Mouse (Mus musculus): ENCODE data around the gene Runx1.

Gene Runx1

DNA sequence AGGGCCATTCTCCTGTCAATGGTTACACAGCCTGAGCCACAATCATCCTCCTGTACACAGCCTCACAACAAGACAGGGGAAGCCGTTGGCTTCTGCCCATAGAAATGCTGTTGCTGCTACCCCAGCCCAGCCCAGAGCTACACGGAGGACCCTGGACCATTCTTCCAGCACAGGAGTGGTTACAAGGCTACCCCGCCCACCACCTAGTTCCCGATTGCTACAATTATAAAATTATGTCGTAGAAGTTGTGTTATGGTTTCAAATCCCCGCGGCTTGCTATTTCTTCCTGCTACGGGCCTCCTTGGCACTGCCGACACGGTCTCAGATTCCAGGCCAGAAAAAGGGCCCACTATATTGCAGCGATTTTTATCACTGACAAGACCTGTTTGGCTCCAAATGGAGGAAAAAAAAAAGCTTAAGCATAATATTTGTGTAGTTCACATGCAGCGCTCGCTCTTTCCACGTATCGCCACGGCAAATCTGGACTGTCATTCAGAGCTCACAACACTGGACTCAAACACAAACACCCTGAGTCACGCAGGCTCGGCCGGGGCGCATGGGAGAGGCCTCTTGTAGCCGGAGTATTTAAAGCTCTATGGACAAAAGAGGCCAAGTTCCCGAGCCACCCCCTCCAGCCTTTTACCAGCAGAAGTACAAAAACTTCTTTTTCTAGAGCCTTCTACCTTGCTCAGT, 180.4 kb downstream of the Runx1 start:
- no peak for DNase-seq

DNA sequence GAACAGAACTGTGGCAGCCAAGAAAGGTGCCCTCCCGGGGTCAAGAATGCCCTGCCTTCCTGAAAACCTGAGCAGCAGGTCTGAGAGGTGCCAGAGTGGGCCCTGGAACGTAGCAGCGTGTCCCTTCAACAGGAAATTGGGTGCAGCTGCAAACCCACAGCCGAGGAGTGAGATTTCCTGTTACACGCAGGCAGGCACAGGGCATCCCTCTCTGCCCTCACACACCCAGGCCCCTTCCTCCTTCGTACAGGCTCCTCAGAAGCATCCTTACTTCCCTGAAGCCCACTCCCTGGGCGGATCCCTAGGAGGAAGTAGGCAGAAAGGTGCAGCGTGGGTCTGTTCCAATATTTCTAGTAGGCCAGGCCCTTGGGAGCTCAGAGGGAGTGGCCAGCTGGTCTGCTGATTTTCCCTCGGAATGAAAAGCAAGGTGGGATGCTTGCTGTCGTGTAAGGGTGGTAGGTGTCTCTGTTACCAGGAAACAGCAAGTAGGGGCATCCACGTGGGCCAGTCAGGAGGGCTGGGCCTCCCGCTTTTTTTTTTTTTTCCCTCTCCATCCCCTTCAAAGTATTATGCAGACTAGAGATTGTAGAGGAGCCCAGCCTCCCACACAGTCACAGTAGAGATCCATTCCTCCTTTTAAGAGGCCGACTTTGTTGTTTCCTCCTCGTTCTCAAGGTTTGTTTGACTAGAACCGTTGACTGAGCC, 181.1 kb downstream of the Runx1 start:
- DNase-seq, result no peak

- DNase-seq, result no peak
Observed at GRCm38 (mm10) chr16:92644315-92644714, 181.6 kb downstream of the Runx1 start.

GRCm38 (mm10) chr16:92642283-92642682, 183.7 kb downstream of the Runx1 start:
- no peak for DNase-seq

DNA sequence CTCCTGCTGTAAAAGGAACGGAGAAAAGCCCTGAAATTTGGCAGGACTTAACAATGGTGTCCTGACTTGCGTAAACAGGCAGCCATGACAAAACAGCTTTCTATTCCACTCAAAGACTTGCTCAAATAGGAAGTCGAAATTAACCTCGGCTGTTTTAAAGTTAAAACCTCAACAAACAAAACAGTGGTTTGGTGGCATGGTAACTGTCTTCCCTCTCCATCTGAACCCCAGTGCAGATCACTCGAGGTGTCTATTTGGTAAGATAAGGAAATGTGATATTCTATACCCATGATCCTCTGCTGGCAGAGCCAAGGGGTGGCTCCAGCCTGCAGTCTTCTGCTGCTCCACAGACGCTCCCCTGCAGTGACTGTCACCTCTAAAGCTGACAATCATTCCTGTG, 184.9 kb downstream of the Runx1 start:
- DNase-seq, result no peak

- no peak for DNase-seq
Observed at GRCm38 (mm10) chr16:92639093-92639492, 186.9 kb downstream of the Runx1 start.

- no peak for DNase-seq
Observed at GRCm38 (mm10) chr16:92637033-92637432, 188.9 kb downstream of the Runx1 start.

DNA sequence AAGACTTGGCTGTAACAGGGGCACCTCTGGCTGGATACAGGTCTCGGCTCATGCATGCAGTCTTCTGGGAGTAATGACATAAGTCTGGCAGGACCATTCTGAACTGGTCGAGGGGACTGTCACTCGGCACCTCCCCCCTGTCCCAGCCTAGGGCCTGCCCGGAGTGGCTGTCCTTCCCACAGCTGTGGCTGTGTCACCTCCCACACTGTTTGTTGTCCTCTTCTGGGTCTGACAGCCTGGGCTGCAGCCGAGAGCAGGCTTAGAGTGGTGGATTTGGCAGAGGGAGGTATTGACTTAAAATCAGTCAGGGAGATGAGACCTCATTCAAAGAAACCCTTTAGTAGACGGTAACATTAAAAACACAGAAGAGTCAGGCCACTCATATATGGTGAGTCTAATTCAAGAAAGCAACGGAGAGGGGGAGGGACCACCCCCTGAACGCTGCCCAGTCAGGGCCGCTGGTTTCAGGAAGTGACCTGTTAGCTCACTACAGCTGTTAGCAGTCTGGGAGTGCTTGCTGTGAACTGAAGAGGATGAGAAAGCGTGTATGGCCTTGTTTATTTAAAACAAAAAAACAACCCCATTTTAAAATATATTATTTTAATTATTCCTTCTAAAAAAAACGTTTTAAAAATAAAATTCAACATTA, 193.7 kb downstream of the Runx1 start:
- peak; percentile 94 for DNase-seq

GRCm38 (mm10) chr16:92631637-92632036, 194.3 kb downstream of the Runx1 start:
- peak; percentile 86 for DNase-seq

GRCm38 (mm10) chr16:92630950-92631349, 195.0 kb downstream of the Runx1 start:
- peak; percentile 88 for DNase-seq

DNA sequence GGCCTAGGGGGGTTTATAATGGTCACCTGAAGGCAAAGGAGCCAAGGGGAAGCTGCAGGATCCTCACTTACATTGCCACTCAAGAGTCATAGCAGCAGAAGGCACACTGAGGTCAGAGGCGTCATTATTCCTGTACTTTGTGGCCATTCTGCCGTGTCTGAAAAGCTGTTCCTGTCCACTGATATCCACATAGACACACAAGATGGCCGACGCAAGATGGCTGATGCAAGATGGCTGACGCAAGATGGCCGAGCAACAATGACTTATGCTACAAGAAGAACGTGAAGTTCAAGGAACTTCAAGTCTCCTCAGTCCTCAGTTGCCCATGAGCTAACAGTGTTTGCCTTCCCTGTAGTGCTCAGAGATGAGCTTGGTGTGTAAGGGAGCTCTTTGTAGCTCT, 196.1 kb downstream of the Runx1 start:
- DNase-seq, result peak; percentile 78

GRCm38 (mm10) chr16:92627262-92627661, 198.7 kb downstream of the Runx1 start:
- DNase-seq, result no peak

DNA sequence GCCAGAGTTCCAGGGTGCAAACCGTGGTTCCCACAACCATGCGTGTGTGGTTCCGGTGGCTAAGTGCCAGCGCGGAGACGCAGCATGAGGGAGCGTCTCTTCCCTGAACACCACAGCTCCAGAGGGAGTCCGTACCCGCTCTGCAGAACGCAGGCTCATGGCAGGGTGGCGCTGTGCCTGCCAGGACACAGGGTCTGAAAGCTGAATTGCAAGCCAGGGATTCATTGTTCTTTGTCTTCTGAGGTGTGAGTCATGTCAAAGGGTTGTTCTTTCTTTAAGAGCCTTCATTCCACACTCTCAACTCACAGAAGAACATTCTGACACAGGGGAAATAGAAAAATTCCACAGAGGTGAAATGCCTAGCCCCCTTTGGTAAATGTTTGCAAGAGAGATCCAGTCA, 202.0 kb downstream of the Runx1 start:
- no peak for DNase-seq

DNA sequence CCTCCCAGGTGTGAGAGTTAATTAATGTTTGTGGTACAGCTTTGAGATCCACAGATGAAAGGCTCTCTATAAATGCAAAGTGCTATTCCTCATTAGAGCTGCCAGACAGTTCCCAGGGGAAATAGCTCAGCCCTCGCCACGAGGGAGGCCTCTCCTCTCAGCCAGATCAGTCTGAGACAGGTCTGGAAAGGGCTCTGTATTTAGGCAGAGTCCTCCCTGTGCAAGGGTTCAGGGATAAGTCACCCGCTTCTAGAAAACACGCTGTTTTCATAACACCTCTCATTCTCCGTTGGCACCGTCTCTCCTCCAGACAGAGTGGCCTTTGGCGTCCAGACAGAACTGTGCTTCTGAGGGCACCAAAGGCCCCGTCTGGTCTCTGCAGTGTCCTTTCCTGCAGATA, 204.1 kb downstream of the Runx1 start:
- DNase-seq, result no peak

DNA sequence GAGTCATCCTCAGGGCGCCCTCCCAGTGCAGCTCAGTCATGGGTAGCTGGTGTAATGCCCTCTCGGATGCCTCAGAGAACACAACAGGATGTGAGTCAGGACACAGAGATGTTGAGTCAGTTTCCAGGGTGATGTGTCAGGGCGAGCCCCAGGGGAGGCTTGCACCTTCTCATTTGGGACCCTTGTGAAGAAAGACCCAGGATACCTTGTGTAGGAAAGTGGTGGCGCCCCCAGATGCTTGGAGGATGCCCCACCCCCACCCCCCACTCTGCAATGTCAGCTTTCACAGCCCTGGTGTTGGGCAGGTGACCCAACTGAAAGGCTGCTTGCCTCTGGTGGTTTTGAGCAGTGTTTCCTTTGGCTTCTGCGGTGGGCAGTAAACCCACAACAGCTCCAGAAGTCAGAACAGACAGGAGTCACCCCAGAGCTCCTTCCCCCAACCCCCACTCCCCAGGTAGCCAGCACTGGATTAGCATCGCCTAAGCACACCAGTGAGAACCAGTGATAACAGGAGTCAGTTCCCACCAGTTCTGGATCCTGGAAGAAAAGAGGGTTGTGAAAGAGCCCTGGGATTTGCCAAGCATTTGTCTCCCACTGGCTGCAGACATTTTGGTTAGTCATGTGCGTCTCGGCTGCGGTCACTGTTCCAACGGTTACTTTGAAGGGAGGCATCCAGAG, 205.0 kb downstream of the Runx1 start:
- DNase-seq, result peak; percentile 81

DNA sequence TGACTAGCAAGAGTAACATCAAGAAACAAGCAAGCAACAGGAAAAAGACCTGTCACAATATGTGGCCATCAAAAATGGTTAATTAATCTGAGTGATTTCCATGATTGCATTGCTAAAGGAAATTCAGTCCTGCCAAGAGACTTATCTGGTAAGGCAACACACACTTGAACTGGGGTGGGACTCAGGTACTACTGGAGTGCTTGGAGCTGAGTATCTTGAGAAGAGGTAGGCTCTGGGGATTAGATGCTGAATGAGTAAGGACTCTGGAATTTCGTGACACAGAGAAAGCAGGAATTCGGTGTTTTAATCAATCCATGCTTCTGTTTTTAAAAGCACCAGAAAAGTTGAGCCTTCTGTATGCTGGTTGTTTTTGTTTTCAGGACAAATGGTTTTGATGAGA, 209.1 kb downstream of the Runx1 start:
- DNase-seq, result no peak

DNA sequence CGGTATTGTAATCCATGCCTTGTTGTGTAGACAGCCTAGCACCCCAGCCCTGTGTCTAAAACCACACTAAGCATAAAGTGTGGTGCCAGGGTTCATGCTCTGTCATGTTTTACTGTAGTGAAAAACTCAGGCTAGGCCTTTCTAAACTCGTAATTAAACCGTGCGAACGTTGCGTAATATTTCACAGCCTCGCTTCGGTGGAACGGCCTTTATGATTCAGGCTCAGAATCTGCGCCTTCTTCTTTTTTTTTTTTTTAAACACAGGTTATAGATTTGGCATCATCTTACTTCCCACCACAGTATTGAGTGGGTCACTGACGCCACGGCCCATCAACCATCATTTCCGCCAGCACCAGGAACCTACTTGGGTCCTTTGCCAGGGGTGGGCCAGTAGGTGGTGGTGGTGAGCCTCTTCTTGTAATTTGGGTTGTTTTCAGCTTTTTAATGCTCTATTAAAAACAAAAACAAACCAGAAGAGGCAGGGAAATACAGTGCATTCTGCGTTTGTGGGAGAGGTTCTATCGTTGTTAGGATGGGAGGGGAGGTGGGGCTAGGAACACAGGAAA, 210.6 kb downstream of the Runx1 start:
- peak; percentile 84 for DNase-seq

DNA sequence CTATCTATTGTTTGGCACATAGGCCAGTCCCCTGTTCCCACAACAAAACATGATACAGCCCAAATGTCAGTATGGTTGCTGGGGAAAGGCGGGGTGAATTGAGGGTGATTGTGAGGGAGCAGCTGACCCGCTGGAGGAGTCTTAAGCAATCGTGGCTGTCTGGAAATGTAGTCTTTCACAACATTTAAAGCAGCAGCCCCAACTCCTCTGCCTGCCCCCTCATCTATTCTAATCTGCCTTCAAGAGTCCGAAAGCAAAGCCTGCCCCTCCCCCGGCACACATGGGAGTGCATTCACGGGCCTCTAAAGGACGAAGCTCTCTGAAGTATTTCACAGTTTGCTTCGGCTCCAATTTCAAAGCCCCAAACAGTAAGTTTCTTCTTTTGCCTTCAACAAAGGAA, 213.4 kb downstream of the Runx1 start:
- no peak for DNase-seq

DNA sequence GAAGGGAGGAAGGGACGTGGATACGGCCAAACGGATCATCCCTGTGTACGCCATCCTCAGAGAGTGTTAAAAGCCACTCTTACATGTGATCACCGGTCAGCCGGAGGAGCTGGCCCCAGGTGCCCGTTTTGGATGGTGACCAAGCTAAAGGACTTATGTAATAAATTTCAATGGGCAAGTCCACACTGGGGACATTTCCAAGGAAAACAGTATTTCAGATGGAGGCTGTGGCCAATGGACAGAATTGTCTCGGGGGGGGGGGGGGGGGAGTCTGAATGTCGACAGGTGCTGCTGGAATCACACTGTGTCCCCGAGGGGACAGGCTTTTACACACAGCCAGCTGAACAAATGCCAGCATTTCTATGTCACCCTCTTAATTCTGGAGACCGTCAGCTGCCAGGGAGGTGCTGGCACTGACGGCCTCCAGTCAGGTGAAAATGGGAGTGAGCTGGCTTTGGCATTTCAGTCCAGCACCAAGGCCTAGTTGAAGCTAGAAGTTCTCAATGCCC, 214.3 kb downstream of the Runx1 start:
- DNase-seq, result peak; percentile 96

DNA sequence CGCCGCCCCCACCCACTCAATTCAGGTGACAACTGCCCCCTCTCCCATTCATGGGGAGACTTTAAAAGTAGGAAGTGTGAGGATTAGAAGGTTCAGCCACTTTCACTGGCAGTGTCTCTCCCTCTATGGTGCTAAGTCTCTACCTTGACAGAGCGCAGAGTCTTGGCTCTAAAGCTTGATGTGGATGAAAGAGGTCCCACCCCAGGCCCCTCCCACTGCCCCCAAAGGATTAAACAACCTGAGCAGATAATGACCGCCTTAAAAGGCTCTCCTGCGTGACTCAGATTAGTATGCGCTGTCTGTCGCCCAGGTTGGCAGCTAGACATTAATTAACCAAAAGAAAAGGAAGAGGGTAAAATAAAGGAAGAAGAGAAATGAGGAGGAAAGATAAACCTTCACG, 215.5 kb downstream of the Runx1 start:
- no peak for DNase-seq

GRCm38 (mm10) chr16:92609717-92610077, 216.3 kb downstream of the Runx1 start:
- no peak for DNase-seq

- no peak for DNase-seq
Observed at GRCm38 (mm10) chr16:92609006-92609716, 216.8 kb downstream of the Runx1 start.

Measured in heart, adult 11 months (tissue).